Mouse (Mus musculus): ENCODE results near the gene Hs1bp3. TPM values are rescaled to one million over a fixed set of nuclear protein-coding genes. Genes with fewer than 3 reads are reported as not detected.

Hs1bp3 gene
- polyA plus RNA-seq, 1 experiment from 2014 or later = 7.2 TPM

GRCm38 (mm10) chr12:8300521-8300920, 12.7 kb upstream of the Hs1bp3 start:
- Histone ChIP-seq H3K4me1 (ENCODE audit: control insufficient read depth, insufficient read depth, low read length) (peaks cover 16% of the 10 kb centered on the region), H3K9me3 (ENCODE audit: control insufficient read depth, low read length) (no peaks in the 10 kb centered on the region), H3K36me3 (ENCODE audit: control insufficient read depth, insufficient read depth, low read length) (no peaks in the 10 kb centered on the region), H3K27ac (ENCODE audit: low read depth, low read length) (no peak overlapping the region), H3K9ac (ENCODE audit: low read length) (no peak overlapping the region; the same call in 1 of the 2 replicates), H3K4me3 (ENCODE audit: low read depth, low read length) (peak overlapping the region; percentile 41; the same call in 1 of the 2 replicates), H3K4me2 (no peak overlapping the region), H3K27me3 (ENCODE audit: control insufficient read depth, insufficient read depth, low read length) (peaks cover 90% of the 10 kb centered on the region)
- ATAC-seq (ENCODE audit: low FRiP score) (no peak), DNase-seq (ENCODE audit: low spot score, missing footprints) (peak; percentile 93)
- WGBS = 18% methylated on average over 5 of the region's 5 CpGs

- peak overlapping the region; percentile 52 for H3K9ac ChIP-seq (ENCODE audit: low read length)
- peaks cover 16% of the 10 kb centered on the region for H3K4me1 ChIP-seq (ENCODE audit: control insufficient read depth, insufficient read depth, low read length)
- H3K27me3 ChIP-seq (ENCODE audit: control insufficient read depth, insufficient read depth, low read length) = peaks cover 89% of the 10 kb centered on the region
- no peaks in the 10 kb centered on the region for H3K36me3 ChIP-seq (ENCODE audit: control insufficient read depth, insufficient read depth, low read length)
- peak overlapping the region; percentile 68 for H3K4me2 ChIP-seq
- H3K4me3 ChIP-seq (ENCODE audit: low read depth, low read length) = peak overlapping the region; percentile 41
- WGBS = 1% methylated on average over 46 of the region's 46 CpGs
- ATAC-seq (ENCODE audit: low FRiP score) (peak; percentile 5; the same call in 1 of the 2 replicates), DNase-seq (ENCODE audit: low spot score, missing footprints) (peak; percentile 95)
- no peak overlapping the region for H3K27ac ChIP-seq (ENCODE audit: low read depth, low read length)
- no peaks in the 10 kb centered on the region for H3K9me3 ChIP-seq (ENCODE audit: control insufficient read depth, low read length)
Observed at GRCm38 (mm10) chr12:8301011-8301814, 12.0 kb upstream of the Hs1bp3 start.

DNA sequence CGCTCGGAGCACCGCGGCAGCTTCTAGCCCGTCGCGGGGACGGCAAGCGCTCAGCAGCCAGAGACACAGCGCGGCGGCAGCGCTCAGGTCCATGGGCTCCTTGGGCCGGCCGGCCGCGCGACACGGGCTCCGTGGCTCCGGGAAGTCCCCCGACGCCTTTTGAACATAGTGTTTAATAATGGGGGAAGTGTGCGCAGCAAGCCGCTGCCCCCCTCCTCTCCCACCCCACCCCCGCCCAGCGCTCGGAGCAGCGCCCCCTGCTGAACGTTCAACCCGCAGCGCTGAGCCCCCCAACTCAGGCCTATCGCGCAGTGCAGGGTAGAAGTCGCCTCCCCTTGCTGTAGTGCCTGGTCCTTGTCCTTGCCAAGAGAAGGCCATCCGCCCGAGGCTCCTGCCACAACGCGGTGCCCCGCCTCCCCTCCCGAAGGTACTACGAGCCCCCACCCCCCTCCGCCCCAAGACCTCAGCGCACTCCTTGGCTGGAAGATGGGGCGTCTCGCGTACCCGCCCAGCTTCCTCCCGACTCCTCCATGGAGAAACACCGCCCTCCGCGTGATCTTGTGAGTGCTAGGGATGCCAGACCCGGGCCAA, 11.3 kb upstream of the Hs1bp3 start, which contains the start of gene Gdf7:
Gene Gdf7, minus strand, starts transcription at position 114 of the 591 bp plus-strand sequence.
- H3K27ac ChIP-seq (ENCODE audit: low read depth, low read length) = no peak within 1 kb of the TSS

DNA sequence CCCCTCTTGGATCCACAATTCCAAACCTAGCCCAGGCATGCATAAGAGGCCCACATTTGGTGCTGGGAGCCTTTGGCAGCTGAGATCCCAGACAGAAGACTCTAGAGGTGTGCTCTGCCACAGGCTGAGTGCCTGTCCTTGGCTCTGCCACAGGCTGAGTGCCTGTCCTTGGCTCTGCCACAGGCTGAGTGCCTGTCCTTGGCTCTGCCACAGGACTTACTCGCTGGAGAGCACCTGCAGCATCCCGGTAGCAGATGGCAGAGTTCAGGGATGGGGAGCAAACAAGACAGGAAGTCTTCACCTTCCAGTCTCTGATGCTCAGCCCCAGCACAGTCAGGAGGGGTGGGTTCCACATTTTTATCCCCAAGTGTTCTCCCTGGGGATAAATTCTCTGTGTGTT, 8.0 kb upstream of the Hs1bp3 start:
- 39% methylated on average over 2 of the region's 2 CpGs for WGBS
- ATAC-seq (ENCODE audit: low FRiP score) = no peak
- Histone ChIP-seq H3K27ac (ENCODE audit: low read depth, low read length) (no peak overlapping the region), H3K36me3 (ENCODE audit: control insufficient read depth, insufficient read depth, low read length) (no peaks in the 10 kb centered on the region), H3K4me1 (ENCODE audit: control insufficient read depth, insufficient read depth, low read length) (peaks cover 13% of the 10 kb centered on the region), H3K9me3 (ENCODE audit: control insufficient read depth, low read length) (no peaks in the 10 kb centered on the region), H3K27me3 (ENCODE audit: control insufficient read depth, insufficient read depth, low read length) (peaks cover 50% of the 10 kb centered on the region), H3K4me3 (ENCODE audit: low read depth, low read length) (no peak overlapping the region), H3K9ac (ENCODE audit: low read length) (no peak overlapping the region), H3K4me2 (no peak overlapping the region)
- DNase-seq (ENCODE audit: low spot score, missing footprints) = no peak

More for the DNA sequence above, 11.3 kb upstream of the Hs1bp3 start, which contains the start of gene Gdf7:
- peak within 1 kb of the TSS; percentile 68 for H3K4me2 ChIP-seq
- ATAC-seq (ENCODE audit: low FRiP score) (peak; percentile 51), DNase-seq (ENCODE audit: low spot score, missing footprints) (peak; percentile 92)
- H3K9me3 ChIP-seq (ENCODE audit: control insufficient read depth, low read length) = no peaks in the 10 kb centered on the region
- peak within 1 kb of the TSS; percentile 52 for H3K9ac ChIP-seq (ENCODE audit: low read length)
- H3K4me3 ChIP-seq (ENCODE audit: low read depth, low read length) = peak within 1 kb of the TSS; percentile 41
- H3K36me3 ChIP-seq (ENCODE audit: control insufficient read depth, insufficient read depth, low read length) = no peaks in the 10 kb centered on the region
- WGBS = under 1% methylated on average over 48 of the region's 53 CpGs
- peaks cover 22% of the 10 kb centered on the region for H3K4me1 ChIP-seq (ENCODE audit: control insufficient read depth, insufficient read depth, low read length)
- H3K27me3 ChIP-seq (ENCODE audit: control insufficient read depth, insufficient read depth, low read length) = peaks cover 83% of the 10 kb centered on the region

- no peak overlapping the region for H3K4me2 ChIP-seq
- no peaks in the 10 kb centered on the region for H3K9me3 ChIP-seq (ENCODE audit: control insufficient read depth, low read length)
- peaks cover 41% of the 10 kb centered on the region for H3K27me3 ChIP-seq (ENCODE audit: control insufficient read depth, insufficient read depth, low read length)
- peaks cover 11% of the 10 kb centered on the region for H3K4me1 ChIP-seq (ENCODE audit: control insufficient read depth, insufficient read depth, low read length)
- 3% methylated on average over 5 of the region's 5 CpGs for WGBS
- H3K9ac ChIP-seq (ENCODE audit: low read length) = 0 out of 2 replicates have a peak overlapping the region, but pooled peaks have one; percentile 20
- ATAC-seq (ENCODE audit: low FRiP score) = peak; percentile 75
- H3K4me3 ChIP-seq (ENCODE audit: low read depth, low read length) = no peak overlapping the region
- no peaks in the 10 kb centered on the region for H3K36me3 ChIP-seq (ENCODE audit: control insufficient read depth, insufficient read depth, low read length)
- peak; percentile 94 for DNase-seq (ENCODE audit: low spot score, missing footprints)
- H3K27ac ChIP-seq (ENCODE audit: low read depth, low read length) = no peak overlapping the region
Observed at GRCm38 (mm10) chr12:8306432-8306831, 6.8 kb upstream of the Hs1bp3 start.

DNA sequence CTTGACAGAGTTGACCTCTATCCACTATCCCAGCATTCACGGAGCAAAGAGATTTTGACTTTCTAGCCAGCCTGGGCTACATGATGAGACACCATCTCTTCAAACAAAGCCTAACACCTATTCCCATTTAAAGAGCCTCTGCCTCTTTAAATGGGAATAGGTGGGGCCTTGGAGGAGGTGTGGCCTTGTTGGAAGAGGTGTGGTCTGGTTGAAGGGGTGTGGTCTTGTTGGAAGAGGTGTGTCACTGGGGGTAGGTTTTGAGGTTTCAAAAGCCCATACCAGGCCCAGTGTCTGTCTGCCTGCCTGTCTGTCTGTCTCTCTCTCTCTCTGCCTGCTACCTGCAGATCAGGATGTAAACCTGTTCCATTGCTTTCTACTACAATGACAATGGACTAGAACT, 6.3 kb upstream of the Hs1bp3 start:
- WGBS = 50% methylated on average over 1 of the region's 1 CpGs
- no peaks in the 10 kb centered on the region for H3K9me3 ChIP-seq (ENCODE audit: control insufficient read depth, low read length)
- ATAC-seq (ENCODE audit: low FRiP score) (peak; percentile 18; the same call in 1 of the 2 replicates), DNase-seq (ENCODE audit: low spot score, missing footprints) (no peak)
- H3K27me3 ChIP-seq (ENCODE audit: control insufficient read depth, insufficient read depth, low read length) = peaks cover 36% of the 10 kb centered on the region
- no peak overlapping the region for H3K4me3 ChIP-seq (ENCODE audit: low read depth, low read length)
- no peak overlapping the region for H3K9ac ChIP-seq (ENCODE audit: low read length)
- no peaks in the 10 kb centered on the region for H3K36me3 ChIP-seq (ENCODE audit: control insufficient read depth, insufficient read depth, low read length)
- H3K4me1 ChIP-seq (ENCODE audit: control insufficient read depth, insufficient read depth, low read length) = peaks cover 6% of the 10 kb centered on the region
- no peak overlapping the region for H3K27ac ChIP-seq (ENCODE audit: low read depth, low read length)
- H3K4me2 ChIP-seq = no peak overlapping the region

GRCm38 (mm10) chr12:8310992-8311391, 2.2 kb upstream of the Hs1bp3 start:
- H3K9me3 ChIP-seq (ENCODE audit: control insufficient read depth, low read length) = no peaks in the 10 kb centered on the region
- peaks cover 4% of the 10 kb centered on the region for H3K27me3 ChIP-seq (ENCODE audit: control insufficient read depth, insufficient read depth, low read length)
- H3K4me2 ChIP-seq = no peak overlapping the region
- no peak overlapping the region for H3K4me3 ChIP-seq (ENCODE audit: low read depth, low read length)
- DNase-seq (ENCODE audit: low spot score, missing footprints) (no peak), ATAC-seq (ENCODE audit: low FRiP score) (no peak)
- H3K27ac ChIP-seq (ENCODE audit: low read depth, low read length) = no peak overlapping the region
- H3K9ac ChIP-seq (ENCODE audit: low read length) = no peak overlapping the region
- H3K4me1 ChIP-seq (ENCODE audit: control insufficient read depth, insufficient read depth, low read length) = peaks cover 6% of the 10 kb centered on the region
- 46% methylated on average over 17 of the region's 17 CpGs for whole genome bisulfite sequencing
- H3K36me3 ChIP-seq (ENCODE audit: control insufficient read depth, insufficient read depth, low read length) = no peaks in the 10 kb centered on the region

GRCm38 (mm10) chr12:8312266-8312665, 966 bp upstream of the Hs1bp3 start:
- no peak overlapping the region for H3K27ac ChIP-seq (ENCODE audit: low read depth, low read length)
- no peaks in the 10 kb centered on the region for H3K36me3 ChIP-seq (ENCODE audit: control insufficient read depth, insufficient read depth, low read length)
- H3K4me1 ChIP-seq (ENCODE audit: control insufficient read depth, insufficient read depth, low read length) = no peaks in the 10 kb centered on the region; the same call in 1 of the 2 replicates
- no peak overlapping the region for H3K4me2 ChIP-seq
- H3K9ac ChIP-seq (ENCODE audit: low read length) = no peak overlapping the region
- no peak for DNase-seq (ENCODE audit: low spot score, missing footprints)
- H3K9me3 ChIP-seq (ENCODE audit: control insufficient read depth, low read length) = no peaks in the 10 kb centered on the region
- H3K27me3 ChIP-seq (ENCODE audit: control insufficient read depth, insufficient read depth, low read length) = peaks cover 3% of the 10 kb centered on the region
- 83% methylated on average over 4 of the region's 4 CpGs for WGBS
- H3K4me3 ChIP-seq (ENCODE audit: low read depth, low read length) = no peak overlapping the region
- ATAC-seq (ENCODE audit: low FRiP score) = no peak

DNA sequence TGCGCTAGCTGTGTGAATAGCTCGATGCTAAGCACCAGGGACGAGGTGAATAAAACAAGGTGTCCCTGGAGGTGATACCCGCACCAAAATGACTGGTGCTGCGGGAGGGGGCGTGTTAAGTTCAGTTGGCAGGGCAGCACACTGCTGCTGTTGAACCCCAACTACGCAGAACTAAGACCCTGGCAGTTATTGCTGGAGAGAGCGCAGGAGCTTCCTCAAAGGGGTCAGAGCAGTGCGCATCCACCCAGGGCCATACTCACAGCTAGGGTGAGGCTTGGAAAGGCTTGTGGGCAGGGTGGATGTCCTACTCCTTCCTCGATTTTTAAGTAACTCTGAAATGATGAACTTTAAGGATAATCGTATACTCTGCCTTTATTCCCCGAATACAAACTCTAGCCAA, 541 bp downstream of the Hs1bp3 start:
- H3K27ac ChIP-seq (ENCODE audit: low read depth, low read length) = no peak overlapping the region

More for the DNA sequence above, 541 bp downstream of the Hs1bp3 start:
- H3K4me1 ChIP-seq (ENCODE audit: control insufficient read depth, insufficient read depth, low read length) = no peaks in the 10 kb centered on the region; the same call in 1 of the 2 replicates
- H3K4me2 ChIP-seq = peak overlapping the region; percentile 75
- H3K36me3 ChIP-seq (ENCODE audit: control insufficient read depth, insufficient read depth, low read length) = peaks cover 5% of the 10 kb centered on the region; the same call in 1 of the 2 replicates
- DNase-seq (ENCODE audit: low spot score, missing footprints) (peak; percentile 88), ATAC-seq (ENCODE audit: low FRiP score) (peak; percentile 25; the same call in 1 of the 2 replicates)
- WGBS = 19% methylated on average over 12 of the region's 12 CpGs
- peaks cover 3% of the 10 kb centered on the region for H3K27me3 ChIP-seq (ENCODE audit: control insufficient read depth, insufficient read depth, low read length)
- H3K9ac ChIP-seq (ENCODE audit: low read length) = peak overlapping the region; percentile 66
- H3K9me3 ChIP-seq (ENCODE audit: control insufficient read depth, low read length) = no peaks in the 10 kb centered on the region
- H3K4me3 ChIP-seq (ENCODE audit: low read depth, low read length) = peak overlapping the region; percentile 58

All from midbrain, embryonic 11.5 days (tissue).